Mouse (Mus musculus) kidney, adult 18-20 months (tissue): ENCODE results near the gene Prkn.

ENCODE experiments used
- DNase-seq: peaks from one replicate; pipeline ENCODE4 v3.0.0; 2021

Gene Prkn

GRCm38 (mm10) chr17:11862360-11862759 is 1022.2 kb downstream of the Prkn start:
- DNase-seq, result no peak

DNA sequence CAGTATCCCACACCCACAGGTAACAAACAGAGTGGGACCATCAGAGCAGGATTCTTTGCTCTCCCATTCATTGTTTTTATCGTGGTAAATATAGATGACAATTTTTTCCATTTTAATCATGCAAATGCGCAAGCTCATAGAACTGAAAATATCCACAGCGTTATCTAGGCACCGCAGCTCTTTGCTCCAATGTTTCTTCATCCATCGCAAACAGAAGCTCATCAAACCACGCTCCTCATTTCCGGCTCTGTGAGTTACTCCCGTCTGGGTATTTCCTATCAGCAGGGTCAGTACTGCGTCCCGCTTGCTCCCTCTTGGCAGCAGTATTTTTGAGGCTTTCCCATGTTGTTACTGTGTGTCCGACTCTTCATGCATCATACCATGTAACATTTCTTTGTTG is 1022.8 kb downstream of the Prkn start:
- DNase-seq, result no peak

DNA sequence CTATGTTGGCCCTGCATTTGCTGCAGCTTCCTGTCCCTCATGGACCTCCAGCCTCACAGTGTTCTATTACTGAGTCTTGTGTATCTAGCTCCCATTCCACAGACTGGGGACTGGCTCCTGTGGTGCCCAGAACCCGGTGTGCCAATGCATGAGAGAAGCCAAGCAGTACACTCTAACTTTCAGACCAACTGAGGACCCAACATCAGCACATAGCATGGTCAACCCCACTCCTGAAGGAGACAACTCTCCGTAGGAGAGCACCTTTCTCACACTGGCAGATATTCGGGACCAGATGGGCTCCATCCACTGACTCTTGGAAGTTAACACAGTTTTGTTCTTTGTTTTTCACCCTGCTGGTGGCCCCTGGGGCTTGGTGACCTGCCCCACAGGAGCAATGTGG is 1026.0 kb downstream of the Prkn start:
- DNase-seq, result no peak

GRCm38 (mm10) chr17:11867334-11868095 is 1027.3 kb downstream of the Prkn start:
- no peak for DNase-seq

- no peak for DNase-seq
Measured at GRCm38 (mm10) chr17:11870546-11870945, 1030.4 kb downstream of the Prkn start.

DNA sequence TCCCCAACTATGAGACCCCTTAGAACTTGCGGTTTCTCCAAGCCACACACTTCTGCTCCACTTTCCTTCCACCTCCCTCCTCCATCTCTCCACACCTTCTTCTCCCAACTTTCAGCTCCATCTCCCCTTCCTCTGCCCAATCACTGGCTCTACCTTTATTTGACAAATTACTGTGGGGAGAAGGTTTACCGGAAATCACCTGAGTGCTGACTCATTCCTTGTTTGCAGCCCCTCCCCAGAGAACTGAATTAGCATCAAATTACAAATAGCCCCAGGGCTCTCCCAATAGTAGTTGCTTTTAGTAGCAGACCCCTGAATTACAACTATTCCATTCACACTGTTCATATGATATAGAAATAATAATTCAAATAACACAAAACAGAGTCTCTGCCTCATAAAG is 1036.1 kb downstream of the Prkn start:
- DNase-seq, result no peak

GRCm38 (mm10) chr17:11881110-11881820 is 1041.1 kb downstream of the Prkn start:
- DNase-seq, result no peak

DNA sequence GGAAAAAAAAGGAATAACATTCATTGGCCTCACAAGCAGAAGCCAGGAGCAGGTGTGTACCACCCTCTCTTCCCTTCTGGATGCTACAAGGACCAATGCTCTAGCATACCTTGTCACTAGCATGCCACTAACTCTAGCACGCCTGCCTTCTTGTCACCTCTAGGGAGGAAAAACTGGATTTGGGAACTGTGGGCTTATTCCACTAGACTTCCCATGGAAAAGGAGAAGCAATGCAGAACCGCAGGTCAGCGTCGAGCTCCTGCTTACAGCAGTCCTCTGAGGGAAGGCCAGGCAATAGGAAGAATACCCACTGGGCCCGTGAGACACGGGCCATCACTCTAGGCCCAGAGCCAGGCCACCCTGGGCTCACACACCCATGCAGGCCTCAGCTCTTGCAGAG is 1045.4 kb downstream of the Prkn start:
- no peak for DNase-seq

- no peak for DNase-seq
Measured at GRCm38 (mm10) chr17:11886963-11887362, 1046.8 kb downstream of the Prkn start.

- DNase-seq, result no peak
Measured at GRCm38 (mm10) chr17:11887591-11888205, 1047.5 kb downstream of the Prkn start.

DNA sequence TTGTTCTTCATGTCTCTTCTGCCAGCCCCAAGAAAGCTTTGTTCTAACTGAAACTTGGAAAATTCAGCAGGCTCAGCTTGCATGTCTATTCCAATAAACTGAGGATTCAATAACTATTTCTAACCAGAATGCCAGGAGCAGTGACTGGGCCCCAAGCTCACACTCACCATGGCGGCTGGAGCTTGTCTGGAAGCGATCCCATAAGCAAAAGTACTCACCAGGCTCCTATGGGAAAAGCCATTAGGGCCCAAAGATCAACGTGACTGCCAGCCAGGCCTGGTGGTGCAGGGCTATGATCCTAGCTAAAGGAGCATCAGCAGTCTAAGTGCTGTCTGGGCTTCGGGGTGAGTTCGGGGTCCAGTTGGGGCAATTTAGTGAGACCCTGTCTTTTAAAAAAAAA is 1048.6 kb downstream of the Prkn start:
- DNase-seq, result no peak

DNA sequence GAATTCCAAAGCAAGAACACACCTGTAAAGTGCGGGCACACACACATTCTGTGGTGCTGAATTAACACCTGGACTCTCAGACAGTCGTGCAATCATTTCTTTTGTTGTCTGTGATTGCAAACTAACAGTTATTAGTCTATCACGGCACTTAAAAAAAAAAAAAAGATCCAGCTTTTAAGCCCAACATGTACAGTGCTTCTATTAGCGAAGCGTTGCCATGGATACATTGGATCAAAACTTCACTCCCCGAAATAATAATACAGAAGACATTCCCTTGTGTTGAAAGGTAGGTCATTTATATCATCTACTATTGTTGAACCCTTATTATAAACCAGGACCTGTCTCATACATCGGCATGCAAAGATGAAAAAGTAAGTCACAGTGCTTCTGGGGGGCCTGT is 1060.1 kb downstream of the Prkn start:
- DNase-seq, result no peak

GRCm38 (mm10) chr17:11901731-11902130 is 1061.5 kb downstream of the Prkn start:
- DNase-seq, result no peak

- no peak for DNase-seq
Measured at GRCm38 (mm10) chr17:11903001-11903400, 1062.8 kb downstream of the Prkn start.

DNA sequence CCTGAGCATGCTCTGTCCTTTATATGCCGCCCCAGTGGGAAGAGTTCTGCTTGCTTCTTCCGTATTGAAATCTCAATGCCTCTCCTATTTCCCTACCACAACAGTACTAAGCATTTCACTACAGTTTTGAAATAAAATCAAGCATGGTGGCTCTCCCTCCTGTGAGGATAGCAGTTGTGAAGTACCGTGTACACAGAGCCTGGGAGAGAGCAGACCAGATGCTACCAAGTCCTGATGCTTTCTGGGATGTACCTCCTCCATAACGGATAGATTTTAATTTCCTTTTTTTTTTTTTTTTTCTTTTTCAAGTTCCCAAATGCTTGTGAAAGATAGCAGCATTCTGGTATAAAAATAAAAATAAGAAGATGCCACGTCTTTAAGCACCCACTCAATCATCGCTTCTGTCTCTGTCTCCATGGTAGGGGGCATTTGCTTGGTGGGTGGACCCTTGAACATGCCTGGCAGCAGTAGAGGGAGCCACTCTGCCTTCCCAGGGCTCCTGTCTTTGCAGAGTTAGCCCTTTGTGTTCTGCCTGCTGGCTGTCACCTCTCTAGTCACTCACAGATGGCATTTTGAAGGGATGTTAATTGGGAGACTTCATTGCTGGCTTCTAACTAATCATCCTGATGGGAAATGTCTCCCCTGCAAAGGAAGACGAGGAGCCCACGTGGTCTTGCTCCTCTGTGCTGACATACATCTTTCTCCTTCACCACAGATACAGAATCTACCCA is 1070.6 kb downstream of the Prkn start:
- no peak for DNase-seq

DNA sequence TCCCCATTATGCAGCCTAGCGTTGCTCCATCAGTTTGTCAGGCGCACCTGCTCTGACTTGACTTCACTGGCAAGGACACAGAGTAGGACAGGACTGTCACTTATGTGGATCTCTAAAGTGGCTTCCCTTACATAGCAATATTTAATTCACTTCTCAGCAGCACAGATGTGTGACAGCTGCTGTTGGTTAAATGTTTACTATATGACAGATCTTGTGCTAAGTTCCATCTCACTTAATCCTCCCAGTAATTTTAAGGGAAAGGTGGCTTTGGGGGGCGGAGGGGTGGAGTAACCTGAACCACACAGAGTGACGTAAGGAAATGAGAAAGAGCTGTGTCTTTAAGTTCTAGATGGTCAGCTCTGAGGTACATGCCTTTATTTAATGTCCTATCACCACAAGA is 1072.0 kb downstream of the Prkn start:
- DNase-seq, result no peak

DNA sequence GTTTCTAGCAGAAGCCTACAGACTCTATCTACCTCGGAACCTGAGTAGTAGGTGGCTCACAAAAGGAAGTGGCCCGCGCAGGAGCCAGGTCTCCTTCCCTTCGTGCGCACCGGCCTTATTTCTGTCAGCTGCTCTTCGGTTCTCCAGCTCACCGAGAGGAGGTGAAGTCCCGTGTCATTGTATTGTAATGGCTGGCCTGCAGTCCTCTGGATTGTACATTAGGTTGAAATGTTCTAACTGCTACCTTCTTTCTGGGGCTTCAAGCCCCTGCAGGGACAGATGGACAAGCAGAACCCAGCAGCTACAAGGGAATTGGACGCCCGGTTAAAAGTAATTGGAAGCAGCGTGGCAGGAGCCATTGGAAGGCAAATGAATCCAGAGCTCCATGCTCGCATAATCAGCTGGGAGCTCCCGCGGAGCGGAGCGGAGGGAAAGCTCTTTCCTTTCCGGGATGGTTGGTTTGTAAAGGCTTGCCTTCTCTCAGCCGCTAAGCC is 1072.7 kb downstream of the Prkn start:
- DNase-seq, result peak; percentile 38

GRCm38 (mm10) chr17:11913620-11914019 is 1073.4 kb downstream of the Prkn start:
- no peak for DNase-seq

DNA sequence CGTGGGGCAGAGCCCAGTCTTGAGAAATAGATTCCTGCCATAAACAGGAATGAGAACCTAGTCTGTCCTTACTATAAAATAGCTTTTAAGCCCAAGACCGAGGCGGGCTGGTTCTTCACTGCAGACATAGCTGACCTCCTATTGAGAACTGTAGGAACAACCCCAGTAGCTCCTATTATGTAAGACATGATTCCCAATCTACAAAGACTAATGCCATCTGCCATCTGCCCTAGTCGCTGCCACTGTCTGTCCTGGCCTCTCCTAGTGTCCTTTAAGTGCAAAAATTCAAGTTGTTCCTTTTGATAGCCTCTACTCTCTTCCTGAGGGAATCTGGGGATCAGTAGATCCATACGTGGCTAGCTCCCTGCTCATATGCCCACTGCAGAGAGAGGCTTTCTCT is 1074.3 kb downstream of the Prkn start:
- no peak for DNase-seq

GRCm38 (mm10) chr17:11918123-11918801 is 1078.1 kb downstream of the Prkn start:
- DNase-seq, result peak; percentile 54

DNA sequence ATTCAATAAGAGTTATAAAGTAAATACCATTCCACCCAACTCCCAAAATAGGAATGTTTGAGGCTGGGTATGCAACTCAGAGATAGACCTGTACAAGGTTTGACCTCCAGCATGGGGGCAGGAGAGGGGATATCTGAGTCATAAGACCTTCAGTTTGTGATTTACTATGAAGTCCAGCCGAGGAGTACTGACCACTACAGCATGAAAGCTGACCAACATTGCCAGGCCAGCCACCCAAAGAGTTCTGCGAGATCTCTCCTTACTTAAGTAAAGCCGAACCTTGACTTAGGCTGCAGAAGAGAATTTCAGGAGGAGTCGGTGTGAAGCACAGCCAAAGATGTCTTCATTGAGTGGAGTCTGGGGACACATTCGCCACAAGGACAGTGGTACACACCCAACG is 1079.4 kb downstream of the Prkn start:
- no peak for DNase-seq

- no peak for DNase-seq
Measured at GRCm38 (mm10) chr17:11921026-11921425, 1080.8 kb downstream of the Prkn start.

DNA sequence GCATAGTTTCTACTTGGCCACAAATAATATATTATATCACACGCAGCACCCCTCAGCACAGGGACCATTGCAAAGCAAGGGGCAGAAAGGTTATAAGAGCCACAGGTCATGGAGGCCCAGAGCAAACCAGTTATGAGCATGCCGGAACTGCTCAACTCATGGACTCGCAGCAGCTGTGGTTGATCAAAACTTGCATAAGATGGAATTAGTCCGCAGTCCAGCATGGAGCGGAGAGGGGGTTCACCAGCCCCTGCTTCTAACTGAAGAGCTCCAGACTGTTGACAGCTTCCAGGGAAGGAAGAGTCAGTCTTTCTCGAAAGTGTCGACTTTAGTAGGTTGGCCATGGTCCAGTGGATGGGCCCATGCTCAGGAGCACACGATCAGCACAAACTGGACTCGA is 1083.8 kb downstream of the Prkn start:
- DNase-seq, result no peak
